Mouse (Mus musculus) adrenal gland, postnatal 10 days (tissue): ENCODE results near the gene Syngap1. TPM values are rescaled to one million over a fixed set of nuclear protein-coding genes. Genes with fewer than 3 reads are reported as not detected.

Experiments used
- DNase-seq: peaks from one replicate; pipeline ENCODE4 v3.0.0; 2021; ENCODE audit warnings: mixed read lengths
- total RNA-seq, 2 experiments: library from RNA; stranded (reverse); gene quantifications; 2 replicates each; pipeline ENCODE4 v1.2.3; 2021

Gene Syngap1
- total RNA-seq, 2 experiments from 2014 or later: 15.7 to 21.6 TPM

DNA sequence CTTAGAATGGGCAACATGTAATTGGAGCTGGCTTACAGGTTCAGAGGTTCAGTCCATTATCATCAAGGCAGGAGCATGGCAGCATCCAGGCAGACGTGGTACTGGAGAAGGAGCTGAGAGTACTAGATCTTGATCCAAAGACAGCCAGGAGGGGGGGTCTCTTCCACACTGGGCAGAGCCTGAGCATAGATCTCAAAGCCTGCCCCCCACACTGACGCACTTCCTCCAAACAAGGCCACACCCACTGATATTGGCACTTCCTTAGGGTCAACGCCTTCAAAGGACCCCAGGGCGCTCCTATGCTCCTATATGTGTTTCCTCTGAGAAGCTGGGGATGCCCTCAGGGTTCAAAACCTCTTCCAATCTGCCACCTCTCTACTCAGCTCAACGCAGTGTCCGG, 54.0 kb downstream of the Syngap1 start:
- DNase-seq: no peak

DNA sequence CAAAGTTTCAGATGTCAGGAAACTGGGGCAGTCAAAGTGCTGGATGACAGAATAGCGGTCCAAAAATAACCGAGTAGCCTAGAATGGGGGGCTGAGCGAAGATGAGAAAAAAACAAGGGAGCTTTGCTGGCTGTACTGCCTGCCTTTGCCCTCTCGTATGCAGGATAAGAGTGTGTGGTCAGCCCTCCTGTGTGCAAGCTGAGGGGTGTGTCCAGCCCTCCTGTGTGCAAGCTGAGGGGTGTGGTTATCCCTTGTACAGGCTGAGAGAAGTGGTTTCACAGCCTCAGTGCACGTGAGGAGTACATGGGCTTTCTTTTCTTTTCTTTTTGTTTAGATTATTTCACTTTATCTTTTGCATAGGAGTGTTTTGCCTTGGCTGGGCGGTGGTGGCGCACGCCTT, 54.5 kb downstream of the Syngap1 start:
- DNase-seq: no peak

DNA sequence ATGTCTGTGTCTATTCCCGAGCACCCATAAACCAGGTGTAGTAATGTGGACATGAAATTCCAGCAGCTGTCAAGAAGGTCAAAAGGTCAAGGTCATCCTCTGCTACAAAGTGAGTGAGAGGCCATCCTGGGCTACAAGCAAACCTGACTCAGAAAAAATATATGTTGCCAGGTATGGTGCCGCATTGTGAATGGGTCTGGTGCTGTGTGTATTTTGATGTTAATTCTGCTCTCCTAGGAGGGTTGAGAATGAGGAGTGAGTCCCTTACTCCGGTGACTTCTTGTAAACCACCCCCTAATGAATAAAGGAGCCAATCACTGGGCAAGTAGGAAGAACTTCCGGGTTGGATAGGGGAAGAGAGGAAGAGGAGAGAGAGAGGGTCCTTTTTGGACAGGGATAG, 56.6 kb downstream of the Syngap1 start:
- no peak for DNase-seq

- no peak for DNase-seq
Observed at GRCm38 (mm10) chr17:26998283-26998682, 57.2 kb downstream of the Syngap1 start.

GRCm38 (mm10) chr17:26999996-27000395, 58.9 kb downstream of the Syngap1 start:
- DNase-seq: no peak

- DNase-seq: peak; percentile 55
Observed at GRCm38 (mm10) chr17:27001151-27001550, 60.1 kb downstream of the Syngap1 start.

DNA sequence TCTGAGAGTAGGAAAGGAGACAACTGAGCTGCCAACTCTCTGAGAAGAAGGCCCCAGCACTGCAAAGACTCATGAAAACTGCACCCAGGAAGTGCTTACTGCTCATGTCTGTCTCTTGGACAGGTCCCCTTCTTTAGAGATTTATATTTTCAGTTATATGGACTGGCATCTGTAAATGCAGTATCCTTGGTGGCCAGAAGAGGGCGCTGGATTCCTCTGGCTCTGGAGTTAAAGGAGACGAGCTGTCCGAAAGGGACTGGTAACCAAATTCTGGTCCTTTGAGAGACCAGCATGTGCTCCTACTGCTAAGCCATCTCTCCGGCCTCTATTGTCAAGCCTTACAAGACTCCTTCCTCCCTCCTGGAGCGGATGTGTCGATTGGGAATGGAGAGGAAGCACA, 60.8 kb downstream of the Syngap1 start:
- no peak for DNase-seq

GRCm38 (mm10) chr17:27004431-27004830, 63.4 kb downstream of the Syngap1 start:
- peak; percentile 81 for DNase-seq

DNA sequence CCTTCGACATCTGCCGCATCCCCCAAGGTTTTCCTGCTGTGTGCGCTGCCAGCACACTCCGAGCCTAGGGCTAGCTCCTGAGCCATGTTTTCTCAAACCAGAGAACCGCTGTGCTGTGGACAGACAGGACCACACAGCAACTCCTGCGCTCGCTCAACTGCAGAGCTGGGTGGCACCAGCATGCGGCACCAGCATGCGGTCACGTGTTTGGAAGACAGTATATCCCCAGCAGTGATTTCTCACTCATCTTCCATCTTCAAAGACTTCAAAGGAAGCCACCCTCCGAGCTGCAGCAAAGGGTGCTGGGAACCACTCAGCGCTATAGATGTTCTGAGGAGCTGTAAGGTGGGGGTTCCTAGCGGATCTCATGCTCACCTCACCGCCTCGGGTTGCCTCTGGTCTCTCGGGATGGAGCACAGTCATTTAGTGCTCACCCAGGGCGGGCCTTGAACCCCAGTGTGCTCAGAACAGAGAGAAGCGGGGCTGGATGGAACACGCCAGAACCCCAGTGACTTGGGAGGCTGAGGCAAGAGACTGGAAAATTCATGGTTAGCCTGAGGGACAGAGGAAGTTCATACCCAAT, 63.9 kb downstream of the Syngap1 start:
- no peak for DNase-seq

DNA sequence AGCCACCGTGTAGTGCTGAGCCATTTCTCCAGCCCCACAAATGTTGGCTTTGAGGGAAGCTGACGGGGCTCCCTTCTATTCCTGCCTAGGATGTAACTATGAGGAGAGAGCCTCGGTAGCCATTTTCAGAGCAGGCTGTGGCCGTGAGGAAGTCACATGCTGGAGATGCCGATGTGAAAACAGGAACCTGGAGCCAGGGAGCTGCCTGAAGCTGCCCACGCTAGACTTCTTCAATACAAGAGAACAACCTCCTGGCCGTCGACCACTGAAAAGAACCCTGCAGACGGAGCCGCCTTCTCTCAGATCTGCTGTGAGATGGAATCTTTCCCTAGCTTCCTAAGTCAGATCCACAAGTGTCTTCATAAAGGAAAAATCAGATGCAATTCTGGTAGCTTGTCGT, 64.6 kb downstream of the Syngap1 start:
- no peak for DNase-seq

DNA sequence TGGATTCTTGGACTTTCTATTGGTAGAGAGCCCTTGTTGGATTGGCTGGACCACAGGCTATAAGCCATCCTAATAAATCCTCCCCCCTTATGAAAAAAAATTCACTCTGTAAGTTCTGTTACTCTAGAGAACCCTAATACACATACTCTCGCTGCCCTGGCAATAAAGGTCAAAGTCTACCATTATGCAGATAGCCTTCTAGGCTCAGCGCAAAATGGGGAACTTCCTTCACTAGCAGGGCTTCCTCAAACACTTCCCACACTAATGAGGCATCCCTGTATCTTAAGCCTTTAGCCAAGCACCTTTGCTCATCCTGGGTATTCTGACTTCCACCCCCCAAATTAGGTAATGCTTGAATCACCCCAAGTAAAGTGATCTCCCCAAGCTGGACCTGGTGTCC, 67.2 kb downstream of the Syngap1 start:
- no peak for DNase-seq

GRCm38 (mm10) chr17:27011167-27011566, 70.1 kb downstream of the Syngap1 start:
- DNase-seq: no peak

DNA sequence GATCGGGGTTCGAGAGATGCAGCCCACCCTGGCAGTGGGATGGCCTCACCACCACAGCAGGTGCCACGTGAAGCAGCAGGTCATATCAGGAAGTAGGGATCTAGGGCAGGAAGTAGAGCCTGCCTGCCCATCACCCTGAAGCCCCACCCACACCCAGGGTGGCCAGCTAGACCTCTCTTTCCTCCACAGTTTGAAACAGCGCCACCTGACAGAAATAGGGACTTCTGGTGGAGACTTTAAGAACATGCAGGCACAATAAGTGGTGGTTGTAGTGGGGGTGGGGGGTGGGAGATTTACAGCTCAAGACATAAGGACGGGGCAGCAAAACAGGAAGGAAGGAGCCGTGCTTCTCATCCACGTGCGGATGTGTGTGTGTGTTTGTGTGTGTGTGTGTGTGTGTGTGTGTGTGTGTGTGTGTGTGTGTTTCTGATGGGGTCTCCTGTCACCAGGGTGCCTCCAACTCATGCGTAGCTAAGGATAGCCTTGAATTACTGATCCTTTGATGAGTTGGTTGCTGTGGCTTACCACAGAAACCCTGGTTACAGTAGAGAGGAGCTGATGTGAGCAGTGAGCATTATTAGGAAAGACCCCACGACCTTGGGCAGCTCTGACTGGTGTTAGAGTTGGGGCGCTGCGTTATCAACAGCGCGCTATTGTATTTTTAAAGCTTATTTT, 71.1 kb downstream of the Syngap1 start:
- no peak for DNase-seq

DNA sequence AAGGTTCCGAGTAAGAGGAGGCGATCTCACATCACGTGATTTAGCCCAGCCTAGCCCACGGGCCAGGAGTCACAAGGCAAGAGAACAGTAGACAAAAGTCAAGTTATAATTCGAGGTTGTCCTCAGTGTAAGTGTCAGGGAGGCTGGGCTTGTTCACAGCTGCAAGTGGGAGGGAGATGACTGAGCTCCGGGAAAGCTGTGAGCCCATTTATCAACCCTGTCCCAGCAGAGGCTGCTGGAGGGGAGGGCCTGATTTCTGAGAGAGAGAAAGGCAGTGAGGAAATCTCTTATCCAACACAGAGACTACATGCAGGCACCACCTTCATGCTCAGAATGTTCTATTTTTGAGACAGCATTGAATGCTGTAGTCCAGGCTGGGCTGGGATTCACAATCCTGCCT, 71.9 kb downstream of the Syngap1 start:
- DNase-seq: no peak

DNA sequence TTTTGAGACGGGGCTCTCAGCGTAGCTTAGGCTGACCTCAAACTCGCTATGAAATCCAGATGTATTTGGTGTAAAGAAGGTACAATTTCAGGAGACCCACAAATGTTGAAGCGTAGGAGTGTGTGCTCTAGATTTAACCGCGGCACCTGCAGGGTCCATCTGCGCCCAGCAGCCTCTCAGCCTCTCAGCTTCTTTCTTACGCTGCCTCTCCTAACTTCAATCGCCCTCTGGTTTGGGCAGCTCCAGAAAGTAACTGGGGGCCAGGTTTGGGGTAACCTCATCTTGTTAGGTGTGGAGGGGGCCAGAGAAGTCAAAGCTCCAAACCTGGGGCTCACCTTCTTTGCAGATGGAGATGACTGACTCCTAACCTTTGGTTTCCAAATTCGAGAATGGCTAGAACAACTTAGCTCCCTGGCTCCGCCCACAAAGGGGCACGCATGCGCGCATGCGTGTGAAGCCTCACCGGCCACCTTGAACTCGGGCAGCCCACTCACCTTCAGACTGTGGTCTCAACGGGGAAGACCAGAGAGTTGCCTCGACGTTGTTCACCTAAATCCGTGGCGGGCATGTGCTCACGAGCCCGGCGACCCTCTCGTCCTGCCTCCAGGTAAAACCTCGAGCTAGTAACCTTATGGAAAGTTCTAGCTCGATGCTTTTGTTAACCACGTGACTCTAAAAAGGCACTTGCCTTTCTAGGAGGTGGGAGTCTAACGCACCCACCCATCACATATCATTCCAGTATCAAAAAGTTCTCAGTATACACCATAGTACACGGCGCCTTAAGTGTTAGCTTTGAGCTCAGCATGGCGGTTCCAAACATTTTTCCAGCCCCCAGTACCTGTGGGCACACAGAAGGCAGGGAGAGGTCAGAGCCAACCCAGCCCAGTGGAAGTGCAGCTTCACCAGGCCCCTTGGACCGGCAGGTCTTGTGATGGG, 76.8 kb downstream of the Syngap1 start:
- peak; percentile 94 for DNase-seq

DNA sequence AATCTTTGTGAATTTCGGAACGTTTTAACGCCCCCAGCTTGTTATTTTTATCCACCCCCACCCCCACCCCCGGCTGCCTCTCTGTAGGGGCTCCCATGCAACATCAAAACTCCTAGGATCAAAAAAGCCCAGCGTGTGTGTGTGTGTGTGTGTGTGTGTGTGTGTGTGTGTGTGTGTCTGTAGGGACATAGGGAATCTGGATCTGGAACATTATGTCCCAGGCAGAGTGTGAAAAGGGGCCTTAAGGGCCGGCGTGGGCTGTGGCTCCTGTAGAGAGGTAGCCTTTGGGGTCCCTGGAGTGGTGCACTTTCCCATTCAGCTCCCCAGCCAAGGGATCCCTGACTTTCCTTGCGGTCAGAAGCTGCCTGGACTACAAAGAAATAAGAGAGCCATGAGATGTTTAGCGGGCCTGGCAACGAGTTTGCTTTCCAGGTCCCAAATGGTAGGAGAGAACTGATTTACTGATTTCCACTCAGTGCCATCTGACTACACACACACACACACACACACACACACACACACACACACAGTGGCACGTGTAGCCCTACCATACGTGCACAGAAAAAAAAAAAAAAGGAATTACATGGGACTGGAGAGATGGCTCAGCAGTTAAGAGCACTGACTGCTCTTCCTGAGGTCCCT, 77.6 kb downstream of the Syngap1 start:
- DNase-seq: peak; percentile 39

GRCm38 (mm10) chr17:27021076-27021475, 80.0 kb downstream of the Syngap1 start:
- no peak for DNase-seq

GRCm38 (mm10) chr17:27021736-27022135, 80.7 kb downstream of the Syngap1 start:
- DNase-seq: no peak
